Mouse (Mus musculus) cerebellum, adult 2 months (tissue): ENCODE data around the gene Klhl12.

Experiments
- CTCF ChIP-seq: fragments of 200-500 bp; IDR thresholded peaks from 2 replicates; pipeline ENCODE4 v1.5.1; 2011; ENCODE audit warnings: low read depth, mild to moderate bottlenecking, control low read depth, low read length, moderate library complexity, borderline replicate concordance; ENCODE audit not compliant: insufficient read depth
- POLR2A ChIP-seq: fragments of 200-500 bp; IDR thresholded peaks from 2 replicates; pipeline ENCODE4 v1.6.1; 2011; ENCODE audit warnings: low read length, control low read depth, borderline replicate concordance; ENCODE audit not compliant: insufficient read depth

DNA sequence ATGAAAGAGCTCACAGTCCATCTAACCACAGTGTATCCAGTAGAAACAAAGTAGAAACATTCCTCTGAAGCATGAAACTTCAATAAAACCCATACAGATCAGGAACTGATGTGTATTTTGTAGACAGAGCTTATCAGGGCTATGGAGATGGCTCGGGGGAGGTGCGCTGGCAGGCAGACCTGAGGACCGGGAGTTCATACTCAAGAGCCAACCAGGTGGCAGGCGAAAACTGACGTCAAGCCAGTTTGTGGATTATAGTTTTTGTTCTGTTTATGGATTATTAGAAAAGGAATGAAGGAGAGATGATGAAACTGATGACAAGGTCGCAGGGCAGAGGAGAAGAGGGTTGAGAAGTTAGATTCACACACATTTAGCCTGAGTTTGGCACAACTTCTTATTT, 14.9 kb upstream of the Klhl12 start:
- TF ChIP-seq POLR2A (no peak), CTCF (no peak)
